Mouse (Mus musculus) cortical plate, adult 2 months (tissue): ENCODE measurements at regions not wholly inside any gene's neighbourhood (a gene's known extent, or its start where the extent isn't known, plus 50 kb on each side); places are given as distances from the start of the nearest gene placed in this dataset.

Experiments
- CTCF ChIP-seq: fragments of 200-500 bp; IDR thresholded peaks from 2 replicates; pipeline ENCODE4 v1.5.1; 2011; ENCODE audit warnings: mild to moderate bottlenecking, control low read depth, low read length; ENCODE audit not compliant: insufficient read depth; ENCODE audit errors: extremely low read depth
- POLR2A ChIP-seq: fragments of 200-500 bp; IDR thresholded peaks from 2 replicates; pipeline ENCODE4 v1.6.1; 2011; ENCODE audit warnings: mild to moderate bottlenecking, low read length, control low read depth; ENCODE audit not compliant: insufficient read depth; ENCODE audit errors: extremely low read depth

DNA sequence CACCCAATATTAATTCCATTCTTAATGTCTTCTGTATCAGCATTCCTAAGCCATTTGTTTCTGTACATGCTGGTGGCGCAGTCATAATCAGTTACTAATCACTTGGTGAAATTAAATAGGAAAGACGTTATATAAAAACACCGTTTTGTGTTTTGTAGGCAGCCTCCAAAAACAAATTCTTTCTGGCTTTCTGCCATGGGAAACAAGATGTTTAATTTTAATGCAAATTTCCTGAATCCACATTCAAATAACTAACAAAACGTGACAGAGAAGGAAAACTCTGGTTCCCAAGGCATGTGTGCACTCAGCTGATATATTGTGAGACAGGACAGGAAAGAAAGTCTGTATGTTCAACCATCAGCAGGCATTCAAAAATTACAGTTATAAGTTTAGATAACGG is 97.6 kb downstream of the Lyplal1 start:
- TF ChIP-seq CTCF, result no peak
- no peak for TF ChIP-seq POLR2A
